Mouse (Mus musculus): ENCODE results near the gene Themis.

GRCm38 (mm10) chr10:28675337-28675736 lies 7.2 kb downstream of the Themis start:
- TF ChIP-seq POLR2A (IDR thresholded peaks at IDR 0.05; ENCODE audit: insufficient read depth, low read depth, low read length): no peak
- TF ChIP-seq CTCF (IDR thresholded peaks at IDR 0.05): no peak
- TF ChIP-seq EP300 (IDR thresholded peaks at IDR 0.05; ENCODE audit: insufficient read depth, low read depth, low read length): no peak
